Mouse (Mus musculus) CD4-positive, CD25-positive, alpha-beta regulatory T cell, adult 2 months (primary cell): ENCODE results near the gene Herc4.

Source experiments
- DNase-seq: peaks from one replicate; pipeline ENCODE4 v3.0.0-alpha.2; 2012; ENCODE audit warnings: low read depth, low spot score

Herc4 gene

DNA sequence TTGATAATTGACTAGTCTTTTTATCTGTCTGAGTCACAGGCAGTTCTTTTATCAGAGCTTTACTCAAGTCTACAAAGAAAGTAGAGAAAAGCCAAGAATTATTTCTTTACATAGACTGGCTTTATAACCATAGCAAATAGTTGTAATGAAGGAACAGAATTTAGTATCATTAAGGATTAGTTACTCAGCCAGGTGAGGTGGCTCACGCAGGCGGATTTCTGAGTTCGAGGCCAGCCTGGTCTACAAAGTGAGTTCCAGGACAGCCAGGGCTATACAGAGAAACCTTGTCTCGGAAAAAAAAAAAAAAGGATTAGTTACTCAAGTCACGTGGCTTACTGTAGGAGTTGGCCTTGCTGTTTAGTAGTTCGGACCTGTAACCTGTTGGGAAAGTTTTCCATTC, 4.8 kb downstream of the Herc4 start:
- no peak for DNase-seq

GRCm38 (mm10) chr10:63258696-63259095, 15.1 kb downstream of the Herc4 start:
- no peak for DNase-seq

GRCm38 (mm10) chr10:63259340-63259739, 15.7 kb downstream of the Herc4 start:
- DNase-seq = no peak

- DNase-seq = no peak
Measured at GRCm38 (mm10) chr10:63267941-63268340, 24.3 kb downstream of the Herc4 start.

- no peak for DNase-seq
Measured at GRCm38 (mm10) chr10:63272401-63272800, 28.8 kb downstream of the Herc4 start.

GRCm38 (mm10) chr10:63272868-63273267, 29.3 kb downstream of the Herc4 start:
- no peak for DNase-seq

DNA sequence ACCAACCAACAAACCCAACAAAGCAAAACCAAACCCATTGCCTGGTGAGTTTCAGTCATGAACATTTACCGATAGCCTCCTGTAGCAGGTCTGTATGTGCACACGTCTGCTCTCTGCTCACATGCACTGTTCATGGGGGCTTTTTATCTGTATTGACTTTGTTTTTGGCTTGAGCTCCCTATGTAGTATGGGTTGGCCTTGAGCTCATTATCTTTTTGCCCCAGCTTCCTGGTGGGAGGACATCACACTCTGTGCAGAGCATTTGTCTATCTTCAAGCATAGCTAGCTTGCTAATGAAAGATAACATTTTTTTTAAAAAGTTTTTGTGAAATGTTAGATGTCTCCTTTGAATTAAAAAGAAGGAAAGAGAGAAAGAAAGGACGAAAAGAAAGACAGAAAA, 33.4 kb downstream of the Herc4 start:
- DNase-seq = no peak

GRCm38 (mm10) chr10:63279851-63280250, 36.2 kb downstream of the Herc4 start:
- no peak for DNase-seq

- no peak for DNase-seq
Measured at GRCm38 (mm10) chr10:63282417-63282816, 38.8 kb downstream of the Herc4 start.

DNA sequence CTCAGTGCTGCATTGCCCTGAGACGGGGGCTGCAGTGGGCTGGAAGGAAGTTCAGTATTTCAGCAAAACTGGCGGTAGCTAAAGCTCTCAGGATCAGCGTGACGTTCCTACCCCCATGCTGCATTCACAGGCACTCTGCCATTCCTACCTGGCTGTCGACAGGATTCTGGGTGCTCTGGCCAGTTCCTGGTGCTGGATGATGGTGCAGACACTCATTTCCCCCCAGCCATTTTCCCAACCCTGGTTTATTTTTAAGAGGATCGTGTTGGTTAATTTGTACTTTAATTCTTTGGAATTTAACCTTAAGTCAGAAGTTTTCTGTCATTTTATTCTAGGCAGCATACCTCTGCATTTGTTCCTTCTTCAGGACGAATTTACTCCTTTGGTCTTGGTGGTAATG, 39.2 kb downstream of the Herc4 start:
- DNase-seq = no peak

GRCm38 (mm10) chr10:63302356-63302755, 58.7 kb downstream of the Herc4 start:
- DNase-seq = no peak

DNA sequence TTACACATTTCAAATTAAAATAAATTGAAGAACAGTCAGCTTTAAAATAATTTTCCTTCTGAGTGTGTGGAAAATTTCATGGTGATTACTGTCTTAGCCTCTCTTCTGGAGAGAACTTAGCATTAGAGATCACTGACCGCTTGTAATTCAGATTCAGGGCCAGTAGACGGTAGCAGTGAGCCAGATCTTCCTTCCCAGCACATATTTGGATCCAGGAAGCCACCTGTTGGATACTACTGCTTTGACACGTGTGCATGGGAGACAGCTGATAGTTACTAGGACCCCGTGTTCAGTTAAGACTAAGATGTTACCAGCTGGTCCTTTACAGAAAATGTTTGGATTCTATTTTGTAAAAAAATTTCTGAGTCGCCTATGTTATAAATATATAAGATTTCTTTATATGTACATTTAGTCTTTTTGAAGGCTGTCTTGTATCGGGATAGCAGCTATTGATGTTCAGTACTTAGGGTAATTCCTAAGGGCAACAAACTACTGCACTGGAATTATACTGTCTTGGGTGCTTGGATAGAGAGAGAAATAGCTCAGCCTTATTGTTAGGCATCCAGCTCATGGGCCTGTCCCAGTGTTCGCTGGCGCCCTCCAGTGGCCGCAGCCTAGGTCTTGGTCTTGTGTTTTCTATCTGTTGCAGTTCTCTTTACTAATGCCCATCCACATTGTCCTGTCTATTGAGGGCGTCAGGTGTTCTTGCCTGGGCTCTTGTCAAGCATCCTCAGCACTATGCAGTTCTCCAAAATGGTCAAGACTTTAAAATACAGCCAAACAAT, 65.2 kb downstream of the Herc4 start:
- peak; percentile 91 for DNase-seq

GRCm38 (mm10) chr10:63313726-63314125, 70.1 kb downstream of the Herc4 start:
- DNase-seq = no peak

DNA sequence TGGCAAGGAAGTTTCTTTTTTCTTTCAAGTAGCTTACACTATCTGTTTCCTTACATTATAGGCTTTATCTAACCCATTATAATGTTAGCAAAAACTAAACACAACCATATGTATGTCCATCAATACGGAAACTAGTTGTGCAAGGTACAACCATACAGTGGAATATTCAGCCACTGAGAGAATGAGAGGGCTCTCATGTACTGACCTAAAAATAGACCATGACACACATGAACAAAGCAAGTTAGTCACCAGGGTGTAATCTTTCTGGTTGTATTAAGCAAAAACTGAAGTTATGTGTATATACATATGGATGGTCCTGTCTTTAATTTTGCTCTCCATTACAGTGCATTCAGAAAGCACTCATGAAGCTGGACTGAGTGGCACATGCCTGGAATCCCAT, 83.5 kb downstream of the Herc4 start:
- no peak for DNase-seq

DNA sequence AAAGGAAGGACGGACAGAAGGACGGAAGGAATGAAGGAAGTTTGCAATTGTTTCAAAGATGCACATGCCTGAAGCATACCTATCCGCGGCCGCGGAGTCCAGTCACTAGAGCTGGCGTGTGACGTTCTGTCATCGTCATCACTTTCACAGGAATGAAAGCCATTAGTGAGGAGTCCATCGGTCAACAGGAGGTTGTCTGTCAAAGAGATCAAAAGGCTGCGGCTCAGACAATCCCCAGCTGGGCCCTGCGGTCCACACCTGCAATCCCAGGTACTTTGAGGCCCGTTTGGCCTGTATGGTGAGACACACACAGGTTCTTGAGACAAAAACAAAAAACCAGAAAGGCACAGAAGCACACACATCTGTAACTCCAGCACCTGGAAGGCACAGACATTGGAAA, 93.3 kb downstream of the Herc4 start:
- DNase-seq = no peak

DNA sequence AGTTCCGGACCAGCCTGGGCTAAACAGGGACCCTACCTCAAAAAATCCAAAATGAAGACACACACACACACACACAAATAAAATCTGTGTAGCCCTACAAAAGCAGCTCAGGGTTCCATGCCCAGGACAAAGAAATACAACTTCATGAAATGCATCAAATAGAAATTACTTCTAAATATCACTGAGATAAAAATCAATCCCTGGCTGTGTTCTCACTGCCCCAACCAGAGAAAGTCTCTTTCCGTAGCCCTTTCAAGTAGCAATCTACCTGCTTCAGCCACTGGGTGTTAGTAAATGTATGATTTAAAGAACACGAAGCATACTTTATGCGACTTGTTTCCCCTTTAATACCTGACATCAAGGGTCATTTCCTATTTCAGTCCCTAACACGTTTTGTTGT, 93.7 kb downstream of the Herc4 start:
- DNase-seq = no peak

DNA sequence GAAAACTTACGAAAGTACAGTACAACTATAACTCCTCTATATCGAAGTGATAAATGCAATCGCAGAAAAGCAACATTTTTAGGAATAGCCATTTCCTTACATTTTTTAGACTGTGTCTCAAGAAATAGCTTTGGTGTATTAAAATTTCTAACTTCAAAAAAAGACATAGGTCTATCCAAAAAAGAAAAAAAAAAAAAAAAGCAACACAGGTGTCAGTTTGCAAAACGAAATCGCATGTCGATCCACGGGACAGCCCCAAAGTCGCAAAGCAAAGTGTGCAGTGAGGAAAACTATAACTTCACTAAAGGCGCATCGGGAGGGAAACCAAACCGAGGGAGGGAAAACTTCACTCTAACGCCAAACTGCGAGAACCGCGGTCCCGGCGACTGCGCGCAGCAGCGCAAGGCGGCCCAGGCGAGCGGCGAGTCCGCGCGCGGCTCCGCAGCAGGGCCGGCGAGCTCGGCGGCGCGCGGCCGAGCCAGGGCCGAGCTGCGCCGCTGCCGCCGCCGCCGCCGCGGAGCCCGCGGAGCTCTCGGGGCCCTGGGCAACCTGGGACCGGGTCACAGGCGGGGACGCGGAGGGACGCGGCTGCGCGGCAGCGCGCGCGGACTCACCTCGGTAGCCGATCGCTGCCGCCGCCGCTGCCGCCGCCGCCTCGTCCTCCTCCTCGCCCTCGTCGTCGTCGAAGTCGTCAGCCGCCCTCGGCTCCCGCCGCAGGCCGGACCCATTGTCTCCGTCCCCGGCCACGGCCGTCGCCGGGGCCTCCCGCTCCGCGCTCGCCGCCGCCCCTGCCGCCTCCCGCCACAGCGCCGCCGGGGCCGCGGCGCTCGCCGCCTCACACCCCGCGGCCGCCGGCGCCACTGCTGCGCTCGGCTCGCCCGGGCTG, 94.6 kb downstream of the Herc4 start:
- peak; percentile 73 for DNase-seq

- DNase-seq = peak; percentile 88
Measured at GRCm38 (mm10) chr10:63338914-63339643, 95.5 kb downstream of the Herc4 start.

- DNase-seq = no peak
Measured at GRCm38 (mm10) chr10:63341351-63341750, 97.7 kb downstream of the Herc4 start.

GRCm38 (mm10) chr10:63344751-63345150, 101.1 kb downstream of the Herc4 start:
- DNase-seq = no peak

DNA sequence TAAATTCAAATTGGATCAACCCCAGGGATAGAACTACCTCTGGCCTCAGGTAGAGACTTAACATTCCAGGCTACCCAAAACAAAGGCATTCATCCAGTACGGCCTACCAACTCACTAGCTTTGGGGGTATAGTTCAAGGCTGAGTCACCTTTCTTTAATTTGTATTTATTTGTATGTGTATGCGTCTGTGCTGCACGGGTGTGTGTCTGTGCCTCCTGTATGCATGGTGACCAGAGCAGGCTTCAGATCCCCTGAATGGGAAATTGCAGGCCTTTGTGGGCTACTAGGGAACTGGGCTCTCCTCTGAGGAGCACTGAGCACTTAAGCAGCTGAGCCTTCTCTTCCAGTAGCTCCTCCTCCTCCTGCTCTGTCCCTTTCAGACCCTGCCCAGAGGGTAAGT, 104.7 kb downstream of the Herc4 start:
- DNase-seq = no peak

DNA sequence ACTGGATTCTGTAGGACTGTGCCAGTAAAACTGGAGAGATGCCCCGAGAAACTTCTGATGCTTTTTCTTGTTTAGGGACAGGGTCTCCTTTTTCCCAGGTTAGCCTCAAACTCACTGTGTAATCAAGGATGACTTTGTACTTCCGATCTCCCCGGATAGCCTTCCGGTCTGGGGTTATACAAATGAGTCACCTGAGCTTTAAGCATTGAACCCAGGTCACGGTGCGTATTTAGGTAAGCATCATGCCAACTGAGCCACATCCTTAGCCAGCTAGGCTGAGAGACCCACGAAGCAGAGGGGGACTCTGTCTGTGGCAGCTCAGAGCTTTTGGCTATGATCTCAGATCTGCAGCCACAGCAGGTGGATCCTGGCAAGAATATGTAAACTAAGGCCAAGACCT, 107.1 kb downstream of the Herc4 start:
- DNase-seq = no peak
